Mouse (Mus musculus): Measurements from ENCODE around the gene Zfand2a. TPM values are rescaled to one million over a fixed set of nuclear protein-coding genes. Genes with fewer than 3 reads are reported as not detected.
A peak's percentile ranks its signal among the peaks of the same experiment; 100 is the strongest.

Zfand2a gene
- polyA plus RNA-seq, 1 experiment from 2014 or later, result 5.1 TPM

DNA sequence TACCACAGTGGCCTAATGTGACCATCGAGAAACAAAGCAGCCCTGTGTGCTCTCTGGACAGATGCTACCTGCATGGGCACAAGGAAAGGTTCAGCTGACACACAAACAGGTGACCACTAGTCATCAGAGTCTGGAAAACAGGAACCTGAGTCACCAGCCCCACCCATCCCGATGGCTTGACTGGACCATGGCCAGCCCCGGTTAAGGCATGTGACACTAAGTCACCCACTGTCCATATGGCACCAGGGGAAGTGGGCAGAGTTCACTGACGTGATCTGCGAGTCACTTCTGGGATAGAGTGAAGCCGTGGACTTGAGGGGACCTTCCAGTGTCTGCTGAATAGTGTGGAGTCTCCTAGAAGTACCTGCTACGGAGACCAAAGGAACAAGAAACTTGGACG lies 5.3 kb downstream of the Zfand2a start:
- H3K27ac ChIP-seq (ENCODE audit: low read length), result no peak overlapping the region
- H3K4me2 ChIP-seq (replicated peaks; ENCODE audit: low read depth, low read length), result no peak overlapping the region
- no peak overlapping the region for H3K9ac ChIP-seq (replicated peaks; ENCODE audit: low read depth)
- 0 out of 2 replicates have a peak, but pooled peaks have one; percentile 30 for ATAC-seq
- no peak overlapping the region for H3K4me3 ChIP-seq (ENCODE audit: low read depth, low read length)
- 86% methylated on average over 8 of the region's 8 CpGs for whole genome bisulfite sequencing
- H3K4me1 ChIP-seq (ENCODE audit: insufficient read depth, low read depth, low read length), result peaks cover 6% of the 10 kb centered on the region; the same call in 1 of the 2 replicates
- DNase-seq (ENCODE audit: low spot score), result no peak
- peaks cover 47% of the 10 kb centered on the region for H3K36me3 ChIP-seq (ENCODE audit: insufficient read depth, low read length)
- no peaks in the 10 kb centered on the region for H3K9me3 ChIP-seq (ENCODE audit: low read length)
- TF ChIP-seq CTCF (IDR thresholded peaks at IDR 0.05), result no peak
- TF ChIP-seq EP300 (IDR thresholded peaks at IDR 0.05), result no peak
- H3K27me3 ChIP-seq (replicated peaks; ENCODE audit: insufficient read depth, low read length), result no peaks in the 10 kb centered on the region

DNA sequence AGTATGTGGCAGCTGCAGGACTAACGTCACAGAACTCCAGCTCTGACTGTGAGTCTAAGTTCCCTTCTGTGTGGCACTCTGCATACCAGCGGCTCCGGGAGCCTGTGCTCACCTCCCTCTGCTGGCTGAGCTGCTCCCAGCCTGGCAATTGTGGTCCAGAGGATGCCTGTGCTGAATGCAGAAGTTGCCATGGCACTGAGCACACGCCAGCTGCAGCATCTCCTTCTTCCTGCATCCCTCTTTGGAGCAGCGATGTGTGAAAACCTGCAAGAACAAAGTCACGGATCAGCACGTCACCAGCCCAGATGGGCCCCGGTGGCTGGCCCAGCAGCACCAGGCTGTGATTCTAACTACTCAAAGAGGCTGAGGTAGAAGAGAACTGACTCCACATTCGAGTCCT lies 9.6 kb downstream of the Zfand2a start:
- no peak overlapping the region for H3K9ac ChIP-seq (replicated peaks; ENCODE audit: low read depth)
- H3K36me3 ChIP-seq (ENCODE audit: insufficient read depth, low read length), result peaks cover 53% of the 10 kb centered on the region
- H3K27ac ChIP-seq (ENCODE audit: low read length), result no peak overlapping the region
- ATAC-seq (no peak), DNase-seq (ENCODE audit: low spot score) (no peak)
- 87% methylated on average over 9 of the region's 9 CpGs for WGBS
- H3K27me3 ChIP-seq (replicated peaks; ENCODE audit: insufficient read depth, low read length), result no peaks in the 10 kb centered on the region
- H3K4me2 ChIP-seq (replicated peaks; ENCODE audit: low read depth, low read length), result no peak overlapping the region
- TF ChIP-seq CTCF (IDR thresholded peaks at IDR 0.05) (no peak), EP300 (IDR thresholded peaks at IDR 0.05) (no peak)
- H3K4me3 ChIP-seq (ENCODE audit: low read depth, low read length), result no peak overlapping the region
- no peaks in the 10 kb centered on the region for H3K9me3 ChIP-seq (ENCODE audit: low read length)
- H3K4me1 ChIP-seq (ENCODE audit: insufficient read depth, low read depth, low read length), result no peaks in the 10 kb centered on the region

DNA sequence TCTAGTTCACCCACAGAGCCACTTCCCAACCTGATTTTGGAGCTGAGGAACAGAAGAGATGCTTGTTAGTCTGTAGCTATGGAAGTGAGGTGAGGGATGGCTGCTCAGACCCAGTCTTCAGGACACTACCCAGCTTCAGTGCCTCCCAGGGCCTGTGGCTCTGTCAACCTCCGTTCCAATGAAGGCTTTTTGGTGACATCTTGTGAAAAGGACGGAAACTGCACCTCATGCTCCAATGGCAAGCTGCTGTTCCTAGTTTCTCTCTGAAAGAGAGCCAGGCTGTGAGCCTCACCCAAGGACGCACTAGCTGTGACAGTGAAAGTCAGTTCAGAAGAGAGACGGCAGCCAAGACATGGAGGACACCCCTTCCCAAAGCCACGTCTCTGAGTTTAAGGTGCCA lies 16.4 kb downstream of the Zfand2a start:
- WGBS, result 41% methylated on average over 5 of the region's 5 CpGs
- Histone ChIP-seq H3K4me3 (ENCODE audit: low read depth, low read length) (no peak overlapping the region), H3K36me3 (ENCODE audit: insufficient read depth, low read length) (peaks cover 13% of the 10 kb centered on the region), H3K9ac (replicated peaks; ENCODE audit: low read depth) (no peak overlapping the region), H3K4me1 (ENCODE audit: insufficient read depth, low read depth, low read length) (no peaks in the 10 kb centered on the region), H3K27me3 (replicated peaks; ENCODE audit: insufficient read depth, low read length) (no peaks in the 10 kb centered on the region), H3K27ac (ENCODE audit: low read length) (no peak overlapping the region), H3K4me2 (replicated peaks; ENCODE audit: low read depth, low read length) (no peak overlapping the region), H3K9me3 (ENCODE audit: low read length) (no peaks in the 10 kb centered on the region)
- DNase-seq (ENCODE audit: low spot score), result peak; percentile 48
- peak; percentile 53 for ATAC-seq
- TF ChIP-seq EP300 (IDR thresholded peaks at IDR 0.05) (no peak), CTCF (IDR thresholded peaks at IDR 0.05) (peak; percentile 72)

DNA sequence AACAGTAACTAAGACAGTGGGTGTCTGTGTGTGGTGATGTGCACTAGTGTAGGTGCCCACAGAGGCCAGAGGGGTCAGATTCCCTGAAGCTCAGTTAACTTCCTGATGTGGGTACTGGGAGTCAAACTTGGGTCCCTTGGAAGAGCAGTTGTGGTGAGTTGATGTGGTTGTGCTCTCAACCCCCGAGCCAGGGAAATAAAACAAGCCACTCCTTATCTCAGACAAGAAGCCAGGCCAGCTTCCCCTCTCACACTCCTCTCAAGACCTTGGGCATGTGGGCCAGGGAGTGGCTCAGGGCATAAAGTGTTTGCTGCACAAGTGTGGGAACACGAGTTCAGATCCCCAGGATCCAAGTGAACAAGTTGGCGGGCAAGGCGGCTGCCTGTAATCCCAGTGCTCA lies 17.5 kb downstream of the Zfand2a start:
- Histone ChIP-seq H3K36me3 (ENCODE audit: insufficient read depth, low read length) (peaks cover 7% of the 10 kb centered on the region), H3K9ac (replicated peaks; ENCODE audit: low read depth) (no peak overlapping the region), H3K4me1 (ENCODE audit: insufficient read depth, low read depth, low read length) (no peaks in the 10 kb centered on the region), H3K27ac (ENCODE audit: low read length) (no peak overlapping the region), H3K4me3 (ENCODE audit: low read depth, low read length) (no peak overlapping the region), H3K27me3 (replicated peaks; ENCODE audit: insufficient read depth, low read length) (no peaks in the 10 kb centered on the region), H3K9me3 (ENCODE audit: low read length) (no peaks in the 10 kb centered on the region), H3K4me2 (replicated peaks; ENCODE audit: low read depth, low read length) (no peak overlapping the region)
- no peak for ATAC-seq
- no peak for DNase-seq (ENCODE audit: low spot score)
- WGBS, result 63% methylated on average over 4 of the region's 4 CpGs
- TF ChIP-seq EP300 (IDR thresholded peaks at IDR 0.05) (no peak), CTCF (IDR thresholded peaks at IDR 0.05) (no peak)

DNA sequence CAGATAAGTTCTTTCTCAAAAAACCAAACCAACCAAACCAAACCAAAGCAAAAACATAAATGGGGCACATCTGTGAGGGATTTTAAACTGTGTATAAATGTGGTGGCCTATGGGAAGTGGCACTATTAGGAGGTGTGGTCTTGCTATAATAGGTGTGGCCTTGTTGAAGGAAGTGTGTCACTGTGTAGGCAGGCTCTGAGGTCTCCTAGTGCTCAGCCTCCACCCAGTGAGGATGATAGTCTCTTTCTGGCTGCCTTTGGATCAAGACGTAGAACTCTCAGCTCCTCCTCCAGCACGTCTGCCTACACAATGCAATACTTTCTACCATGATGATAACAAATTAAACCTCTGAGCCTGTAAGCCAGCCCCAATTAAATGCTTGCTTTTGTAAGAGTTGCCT lies 18.0 kb downstream of the Zfand2a start:
- ATAC-seq (no peak), DNase-seq (ENCODE audit: low spot score) (no peak)
- Histone ChIP-seq H3K27ac (ENCODE audit: low read length) (no peak overlapping the region), H3K36me3 (ENCODE audit: insufficient read depth, low read length) (peaks cover 5% of the 10 kb centered on the region), H3K4me2 (replicated peaks; ENCODE audit: low read depth, low read length) (no peak overlapping the region), H3K4me1 (ENCODE audit: insufficient read depth, low read depth, low read length) (no peaks in the 10 kb centered on the region), H3K9me3 (ENCODE audit: low read length) (no peaks in the 10 kb centered on the region), H3K9ac (replicated peaks; ENCODE audit: low read depth) (no peak overlapping the region), H3K4me3 (ENCODE audit: low read depth, low read length) (no peak overlapping the region), H3K27me3 (replicated peaks; ENCODE audit: insufficient read depth, low read length) (no peaks in the 10 kb centered on the region)
- 63% methylated on average over 2 of the region's 2 CpGs for WGBS
- TF ChIP-seq CTCF (IDR thresholded peaks at IDR 0.05) (no peak), EP300 (IDR thresholded peaks at IDR 0.05) (no peak)

DNA sequence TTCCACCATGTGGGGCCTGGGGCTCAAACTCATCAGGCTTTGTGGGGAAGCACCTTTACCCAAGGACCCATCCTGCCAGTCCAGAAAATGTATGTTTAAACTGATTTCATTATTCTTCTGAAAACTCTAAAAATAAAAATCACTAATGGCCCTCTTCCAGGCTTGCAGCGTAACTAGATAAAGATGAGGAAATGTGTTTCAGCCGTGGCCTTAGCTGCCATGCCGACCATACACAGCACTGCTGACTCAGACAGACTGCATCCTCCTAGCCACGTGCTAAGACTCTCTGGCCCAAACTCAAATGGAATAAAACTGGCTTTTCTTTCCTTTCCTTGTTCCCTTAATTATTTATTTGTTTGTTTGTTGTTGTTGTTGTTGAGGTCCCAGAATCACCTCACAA lies 19.5 kb downstream of the Zfand2a start:
- Histone ChIP-seq H3K9ac (replicated peaks; ENCODE audit: low read depth) (no peak overlapping the region), H3K4me1 (ENCODE audit: insufficient read depth, low read depth, low read length) (peaks cover 6% of the 10 kb centered on the region; the same call in 1 of the 2 replicates), H3K27me3 (replicated peaks; ENCODE audit: insufficient read depth, low read length) (no peaks in the 10 kb centered on the region), H3K27ac (ENCODE audit: low read length) (no peak overlapping the region), H3K4me3 (ENCODE audit: low read depth, low read length) (no peak overlapping the region), H3K9me3 (ENCODE audit: low read length) (no peaks in the 10 kb centered on the region), H3K4me2 (replicated peaks; ENCODE audit: low read depth, low read length) (no peak overlapping the region), H3K36me3 (ENCODE audit: insufficient read depth, low read length) (no peaks in the 10 kb centered on the region)
- TF ChIP-seq CTCF (IDR thresholded peaks at IDR 0.05) (no peak), EP300 (IDR thresholded peaks at IDR 0.05) (no peak)
- peak; percentile 51 for DNase-seq (ENCODE audit: low spot score)
- no peak for ATAC-seq
- 45% methylated on average over 4 of the region's 4 CpGs for WGBS

Data from lung, postnatal 0 days (tissue).